Mouse (Mus musculus) spleen, adult 10 weeks (tissue): ENCODE measurements around the gene Ifi27l2b. TPM values are rescaled to one million over a fixed set of nuclear protein-coding genes. Genes with fewer than 3 reads are reported as not detected.

Experiments used
- polyA plus RNA-seq: library from polyadenylated mRNA; stranded (reverse); fragments of 350-450 nt; fragmentation: Illumina TruSeq; extraction: RNeasy Lipid Tissue Mini Kit (QIAGEN cat#74804); gene quantifications from one replicate; pipeline ENCODE4 v1.2.3, GENCODE M21; 2015; ENCODE audit warnings: low replicate concordance; ENCODE audit not compliant: insufficient read depth

Ifi27l2b gene
- polyA plus RNA-seq: not detected

DNA sequence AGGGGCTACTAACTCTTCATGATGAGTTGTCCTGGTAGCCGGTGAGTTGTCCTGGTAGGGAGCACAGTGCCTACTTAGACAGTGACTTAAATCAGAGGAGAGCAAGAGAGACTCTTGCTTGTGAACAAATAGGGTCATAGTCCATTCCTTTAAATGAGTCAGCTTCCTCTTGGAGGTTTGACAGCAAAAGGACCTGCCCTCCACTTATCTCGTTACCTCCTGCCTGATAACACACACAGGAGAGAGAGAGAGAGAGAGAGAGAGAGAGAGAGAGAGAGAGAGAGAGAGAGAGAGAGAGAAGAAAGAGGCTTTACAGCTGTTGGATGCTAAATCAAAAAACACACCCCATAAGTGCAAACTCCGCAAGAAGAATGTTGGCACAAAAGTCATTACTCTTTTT is at the start of gene Ifi27l2b:
Gene Ifi27l2b (minus strand): TSS at position 84 of the 400 bp plus-strand sequence.

DNA sequence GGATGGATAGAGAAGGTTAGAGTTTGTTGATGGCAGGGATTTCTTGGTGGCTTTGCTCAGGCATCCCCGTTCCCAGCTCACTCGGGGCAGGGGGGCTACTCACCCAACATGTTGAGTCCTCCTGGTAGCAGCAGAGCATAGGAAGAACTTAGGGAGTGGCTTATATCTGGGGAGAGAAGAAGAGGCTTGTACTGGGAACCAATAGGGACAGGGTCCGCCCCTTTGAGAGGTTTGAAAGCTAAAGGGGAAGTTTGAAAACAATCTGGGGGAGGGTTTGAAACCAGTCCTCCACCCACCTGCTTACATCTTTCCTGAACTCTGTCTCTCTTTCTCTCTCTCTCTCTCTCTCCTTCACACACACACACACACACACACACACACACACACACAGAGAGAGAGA is 13.5 kb downstream of the Ifi27l2b start, which contains the start of gene Ifi27l2a:
Gene Ifi27l2a (minus strand): TSS at position 157 of the 400 bp plus-strand sequence.

DNA sequence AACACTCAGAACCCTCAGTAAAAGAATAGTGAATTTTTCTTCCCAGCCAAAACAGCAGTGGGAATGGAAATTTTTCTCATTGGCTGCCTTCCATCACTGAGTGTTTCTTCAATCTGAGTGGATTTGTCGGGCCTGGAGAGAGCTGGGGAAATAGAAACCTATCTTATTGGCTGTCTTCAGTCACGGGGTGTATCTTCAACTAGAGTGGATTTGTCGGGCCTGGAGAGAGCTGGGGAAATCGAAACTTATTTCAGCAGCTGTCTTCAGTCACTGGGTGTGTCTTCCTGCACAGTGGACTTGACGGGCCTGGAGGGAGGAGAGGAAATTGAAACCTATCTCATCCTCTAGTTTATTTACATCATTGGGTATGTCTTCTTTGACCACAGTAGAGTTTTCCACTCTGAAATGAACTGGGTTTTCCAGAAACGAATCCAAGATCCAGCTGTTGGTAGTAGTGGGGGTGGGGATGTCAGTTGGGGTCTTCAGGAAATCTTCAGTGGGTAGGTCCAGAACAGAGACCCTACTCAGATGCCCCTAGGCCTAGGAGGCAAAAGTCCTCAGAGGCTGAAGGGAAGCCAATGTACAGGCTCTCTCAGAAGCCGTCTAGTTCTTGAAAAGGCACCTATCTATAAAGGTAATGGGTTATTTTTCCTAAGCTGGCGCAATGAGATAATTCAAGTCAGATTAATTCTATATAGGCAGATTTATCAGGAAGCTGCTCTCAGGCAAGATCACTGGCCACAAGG is 22.9 kb downstream of the Ifi27l2b start, which contains the start of gene Ifi27:
Gene Ifi27 (plus strand): TSS at position 226 of the 746 bp plus-strand sequence.

DNA sequence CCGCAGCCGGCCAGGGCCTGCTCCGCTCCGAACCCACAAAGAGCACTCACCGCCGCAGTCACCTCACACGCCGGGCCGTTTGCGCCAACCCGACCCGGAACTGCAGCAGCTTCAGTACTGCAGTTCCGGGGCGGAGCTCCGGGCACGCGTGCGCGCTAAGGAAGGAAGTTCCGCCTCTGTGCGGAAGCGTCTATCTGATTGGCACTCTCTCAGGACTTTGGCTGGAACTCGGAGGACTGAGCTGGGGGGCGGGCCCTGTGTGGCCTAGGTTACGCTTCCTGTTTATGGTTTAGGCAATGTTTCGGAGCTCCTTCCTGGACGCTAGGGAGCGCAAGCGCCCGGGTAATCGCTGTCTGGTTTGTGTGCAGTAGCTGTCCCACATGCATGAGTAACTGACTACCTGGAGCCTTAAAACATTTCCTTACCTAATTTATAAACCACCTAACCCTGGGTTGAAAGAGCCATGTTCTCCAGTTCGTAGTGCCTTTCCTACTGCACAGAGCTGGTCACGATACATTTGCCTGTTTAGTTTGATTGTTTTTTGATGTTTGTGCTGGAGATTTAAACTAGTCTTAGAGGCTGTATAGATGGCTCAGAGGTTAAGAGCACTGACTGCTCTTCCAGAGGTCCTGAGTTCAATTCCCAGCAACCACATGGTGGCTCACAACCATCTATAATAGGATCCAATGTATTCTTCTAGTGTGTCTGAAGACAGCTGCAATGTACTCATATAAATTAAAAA is 31.1 kb downstream of the Ifi27l2b start, which contains the start of gene Ddx24:
Gene Ddx24 (minus strand): TSS at position 102 of the 742 bp plus-strand sequence.

DNA sequence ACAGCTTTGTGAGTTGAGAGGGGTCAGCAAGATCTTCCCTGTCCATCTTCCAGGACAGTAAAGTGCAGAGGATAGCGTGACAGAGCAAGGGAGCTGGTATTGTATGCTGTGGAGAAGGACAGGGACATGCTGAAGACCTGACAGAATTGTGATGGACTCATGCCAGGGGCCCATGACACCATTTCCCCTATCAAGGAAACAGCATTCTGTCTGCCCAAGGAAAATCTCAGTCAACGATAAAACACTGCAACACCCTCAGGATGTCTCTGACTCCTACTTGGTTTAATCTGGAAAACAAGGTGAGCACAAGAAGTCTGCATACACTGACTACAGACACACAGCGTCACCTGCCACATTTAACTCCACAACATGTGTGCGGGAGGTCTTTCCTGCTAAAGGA is 49.3 kb downstream of the Ifi27l2b start, which contains the start of gene 9330161L09Rik:
Gene 9330161L09Rik (minus strand): TSS at position 101 of the 400 bp plus-strand sequence.

Other genes starting within 250 kb of the Ifi27l2b start
- not detected for gene Prima1, start 215.1 kb downstream of the Ifi27l2b start, polyA plus RNA-seq
- gene Fam181a, start 146.2 kb downstream of the Ifi27l2b start, polyA plus RNA-seq: not detected
- 18.4 TPM for gene Asb2, start 101.2 kb downstream of the Ifi27l2b start, polyA plus RNA-seq
- 7.5 TPM for gene Otub2, start 68.5 kb downstream of the Ifi27l2b start, polyA plus RNA-seq
- 0.41 TPM for gene 9330161L09Rik, start 49.4 kb downstream of the Ifi27l2b start, polyA plus RNA-seq
- 73.9 TPM for gene Ddx24, start 31.4 kb downstream of the Ifi27l2b start, polyA plus RNA-seq
- 191 TPM for gene Ifi27, start 23.0 kb downstream of the Ifi27l2b start, polyA plus RNA-seq
- 204 TPM for gene Ifi27l2a, start 13.5 kb downstream of the Ifi27l2b start, polyA plus RNA-seq
- 1.2 TPM for gene Ppp4r4, start 75.1 kb upstream of the Ifi27l2b start, polyA plus RNA-seq
- 2.3 TPM for gene Serpina10, start 174.2 kb upstream of the Ifi27l2b start, polyA plus RNA-seq
- not detected for gene Serpina6, start 200.0 kb upstream of the Ifi27l2b start, polyA plus RNA-seq
- gene Serpina16, start 218.9 kb upstream of the Ifi27l2b start, polyA plus RNA-seq: not detected
- gene Serpina1f, start 238.3 kb upstream of the Ifi27l2b start, polyA plus RNA-seq: not detected